Mouse (Mus musculus) adipose tissue, adult 10 weeks (tissue): ENCODE data around the gene Taar7f. TPM values are rescaled to one million over a fixed set of nuclear protein-coding genes. Genes with fewer than 3 reads are reported as not detected.

ENCODE experiments used
- polyA plus RNA-seq: library from polyadenylated mRNA; stranded (reverse); fragments of 350-450 nt; fragmentation: Illumina TruSeq; extraction: RNeasy Lipid Tissue Mini Kit (QIAGEN cat#74804); gene quantifications from one replicate; pipeline ENCODE4 v1.2.3, GENCODE M21; 2014; ENCODE audit warnings: low read depth, low replicate concordance

Gene Taar7f
- polyA plus RNA-seq, result not detected

GRCm38 (mm10) chr10:24049210-24049609 is at the start of gene Taar7f:
Gene Taar7f, plus strand, starts transcription at chr10:24049510.

GRCm38 (mm10) chr10:23999639-24000038 is 49.7 kb upstream of the Taar7f start, which contains the start of gene Taar7b:
Gene Taar7b, plus strand, starts transcription at chr10:23999939.

GRCm38 (mm10) chr10:24026922-24027321 is 22.4 kb upstream of the Taar7f start, which contains the start of gene Taar7d:
Gene Taar7d, plus strand, starts transcription at chr10:24027222.

GRCm38 (mm10) chr10:24037314-24037713 is 12.0 kb upstream of the Taar7f start, which contains the start of gene Taar7e:
Gene Taar7e, plus strand, starts transcription at chr10:24037614.

GRCm38 (mm10) chr10:24076200-24076599 is 26.9 kb downstream of the Taar7f start, which contains the start of gene Taar8a:
Gene Taar8a, plus strand, starts transcription at chr10:24076500.

GRCm38 (mm10) chr10:24092194-24092593 is 42.9 kb downstream of the Taar7f start, which contains the start of gene Taar8b:
Gene Taar8b, minus strand, starts transcription at chr10:24092294.

Other genes with a start within 250 kb of the Taar7f start
- gene Vnn3, start 198.0 kb upstream of the Taar7f start, polyA plus RNA-seq, result 15.5 TPM
- gene Vnn1, start 154.8 kb upstream of the Taar7f start, polyA plus RNA-seq, result 5.6 TPM
- not detected for gene Taar1, start 129.2 kb upstream of the Taar7f start, polyA plus RNA-seq
- gene Taar2, start 110.9 kb upstream of the Taar7f start, polyA plus RNA-seq, result not detected
- not detected for gene Taar3, start 100.0 kb upstream of the Taar7f start, polyA plus RNA-seq
- gene Taar4, start 89.0 kb upstream of the Taar7f start, polyA plus RNA-seq, result not detected
- not detected for gene Taar5, start 78.8 kb upstream of the Taar7f start, polyA plus RNA-seq
- not detected for gene Taar6, start 63.9 kb upstream of the Taar7f start, polyA plus RNA-seq
- not detected for gene Taar7a, start 56.0 kb upstream of the Taar7f start, polyA plus RNA-seq
- gene Taar7b, start 49.6 kb upstream of the Taar7f start, polyA plus RNA-seq, result not detected
- gene Taar7d, start 22.3 kb upstream of the Taar7f start, polyA plus RNA-seq, result not detected
- gene Taar7e, start 11.9 kb upstream of the Taar7f start, polyA plus RNA-seq, result not detected
- not detected for gene Taar8a, start 27.0 kb downstream of the Taar7f start, polyA plus RNA-seq
- not detected for gene Taar8b, start 42.8 kb downstream of the Taar7f start, polyA plus RNA-seq
- gene Taar8c, start 52.4 kb downstream of the Taar7f start, polyA plus RNA-seq, result not detected
- not detected for gene Taar9, start 60.0 kb downstream of the Taar7f start, polyA plus RNA-seq
- 106 TPM for gene Stx7, start 99.8 kb downstream of the Taar7f start, polyA plus RNA-seq
- gene Moxd1, start 174.0 kb downstream of the Taar7f start, polyA plus RNA-seq, result 3.6 TPM